In the genomic region with DNA sequence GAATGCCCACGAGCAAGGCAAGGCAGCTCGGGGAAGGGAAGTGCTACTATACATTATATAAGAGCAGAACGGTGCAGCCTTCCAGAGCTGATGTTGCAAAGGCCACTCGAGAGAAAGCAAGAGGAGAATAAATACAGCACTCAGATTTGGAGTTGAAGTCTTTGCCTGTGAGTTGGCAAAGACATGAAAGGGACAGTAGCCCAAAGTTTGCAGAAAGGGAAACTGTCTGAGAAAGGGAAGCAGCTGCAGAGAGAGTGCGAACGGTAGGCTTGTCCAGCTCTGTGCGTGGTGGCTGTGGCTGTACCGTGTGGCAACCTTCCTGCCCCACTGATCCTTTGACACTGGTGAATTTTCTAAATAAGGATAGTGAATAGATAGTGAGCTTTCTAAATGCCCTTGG, we compare ENCODE assay signal across 9 mouse cellular contexts. TPM values are rescaled to one million over a fixed set of nuclear protein-coding genes. Genes with fewer than 3 reads are reported as not detected.
DNase-seq lines count a peak whose midpoint lies in the region; ATAC-seq and TF ChIP-seq lines count a peak whose summit lies in the region.
"Had no signal": no experiment of that assay in that cellular context is flagged by ENCODE, and none has a peak within 500 bp of the region (broad histone marks: within the 10 kb centered on the region; RNA-seq: fewer than 3 reads in every experiment).

No protein-coding gene starts in this region.

- peak overlapping the region; percentile 95 for H3K4me3 ChIP-seq in heart, embryonic 10.5 days
- peak overlapping the region; percentile 93 for H3K4me3 ChIP-seq in intestine, embryonic 14.5 days (ENCODE audit: low read depth, low read length)
- H3K4me3 ChIP-seq in midbrain, embryonic 12.5 days: peak overlapping the region; percentile 89
- no peak overlapping the region for H3K4me3 ChIP-seq in thymus, adult 2 months (ENCODE audit: control insufficient read depth, insufficient read depth, low read length)

- peak overlapping the region; percentile 91 for H3K9ac ChIP-seq in intestine, embryonic 14.5 days (ENCODE audit: low read length)
- peak overlapping the region; percentile 93; the same call in 1 of the 2 replicates for H3K9ac ChIP-seq in midbrain, embryonic 12.5 days (replicated peaks)

- 60% methylated on average over 8 of the region's 8 CpGs for WGBS in heart, embryonic 10.5 days
- 42% methylated on average over 8 of the region's 8 CpGs for WGBS in intestine, embryonic 14.5 days
- 69% methylated on average over 8 of the region's 8 CpGs for WGBS in midbrain, embryonic 12.5 days
- WGBS in thymus, adult 2 months: 4% methylated on average over 8 of the region's 8 CpGs

- H3K27me3 ChIP-seq in heart, embryonic 10.5 days (ENCODE audit: insufficient read depth, poor library complexity, severe bottlenecking): no peaks in the 10 kb centered on the region
- H3K27me3 ChIP-seq in intestine, embryonic 14.5 days (replicated peaks; ENCODE audit: control insufficient read depth, insufficient read depth, low read length): no peaks in the 10 kb centered on the region
- H3K27me3 ChIP-seq in midbrain, embryonic 12.5 days: no peaks in the 10 kb centered on the region
- H3K27me3 ChIP-seq in thymus, adult 2 months (ENCODE audit: control insufficient read depth, insufficient read depth, low read length): no peaks in the 10 kb centered on the region

- no peaks in the 10 kb centered on the region for H3K9me3 ChIP-seq in heart, embryonic 10.5 days
- no peaks in the 10 kb centered on the region for H3K9me3 ChIP-seq in intestine, embryonic 14.5 days (ENCODE audit: control insufficient read depth, low read length)
- no peaks in the 10 kb centered on the region for H3K9me3 ChIP-seq in midbrain, embryonic 12.5 days

- DNase-seq in heart, embryonic 10.5 days (ENCODE audit: low spot score): no peak
- DNase-seq in heart, adult 8-10 months (ENCODE audit: low spot score): no peak
- DNase-seq in intestine, embryonic 14.5 days (ENCODE audit: low spot score): no peak
- DNase-seq in thymus, adult 2 months: no peak
- DNase-seq in thymus, postnatal 36 days: no peak
- no peak for DNase-seq in gastrocnemius, postnatal 10 days
- DNase-seq: layer of hippocampus, postnatal 36 days had no signal

- no peak overlapping the region for H3K27ac ChIP-seq in heart, embryonic 10.5 days
- H3K27ac ChIP-seq in intestine, embryonic 14.5 days (ENCODE audit: low read depth): no peak overlapping the region
- no peak overlapping the region for H3K27ac ChIP-seq in midbrain, embryonic 12.5 days (replicated peaks)
- H3K27ac ChIP-seq in thymus, adult 2 months (ENCODE audit: control insufficient read depth, insufficient read depth, low read length): no peak overlapping the region

- H3K36me3 ChIP-seq in heart, embryonic 10.5 days: no peaks in the 10 kb centered on the region
- no peaks in the 10 kb centered on the region for H3K36me3 ChIP-seq in intestine, embryonic 14.5 days (ENCODE audit: control insufficient read depth, insufficient read depth, low read length)
- no peaks in the 10 kb centered on the region for H3K36me3 ChIP-seq in midbrain, embryonic 12.5 days
- no peaks in the 10 kb centered on the region for H3K36me3 ChIP-seq in thymus, adult 2 months (ENCODE audit: control insufficient read depth, insufficient read depth, low read length)

- H3K4me1 ChIP-seq in heart, embryonic 10.5 days: peaks cover 50% of the 10 kb centered on the region
- H3K4me1 ChIP-seq in intestine, embryonic 14.5 days (replicated peaks; ENCODE audit: control insufficient read depth, insufficient read depth, low read length): peaks cover 21% of the 10 kb centered on the region
- peaks cover 28% of the 10 kb centered on the region for H3K4me1 ChIP-seq in midbrain, embryonic 12.5 days
- peaks cover 11% of the 10 kb centered on the region for H3K4me1 ChIP-seq in thymus, adult 2 months (replicated peaks; ENCODE audit: control insufficient read depth, insufficient read depth, low read length)

- no peak for TF ChIP-seq POLR2A in thymus, adult 2 months (IDR thresholded peaks at IDR 0.05; ENCODE audit: control insufficient read depth, extremely low read depth, insufficient read depth, low read length, poor library complexity)

- ATAC-seq in common myeloid progenitor, adult 5-6 weeks (replicated peaks; ENCODE audit: low read depth, poor library complexity, severe bottlenecking): peak; percentile 62
- ATAC-seq in intestine, embryonic 14.5 days (replicated peaks; ENCODE audit: low FRiP score, low TSS enrichment, low read depth): no peak
- ATAC-seq in midbrain, embryonic 12.5 days (ENCODE audit: low FRiP score, low read depth): no peak

- TF ChIP-seq CTCF in thymus, adult 2 months (IDR thresholded peaks at IDR 0.05; ENCODE audit: borderline replicate concordance, control insufficient read depth, extremely low read depth, insufficient read depth, low read length, poor library complexity): no peak

- peak overlapping the region; percentile 61 for H3K4me2 ChIP-seq in intestine, embryonic 14.5 days (ENCODE audit: low read length)
- peak overlapping the region; percentile 73 for H3K4me2 ChIP-seq in midbrain, embryonic 12.5 days (replicated peaks)

RNA-seq across cellular contexts. Expression of gene Mosmo, which starts 1.6 kb away (rescaled TPM):
- polyA plus RNA-seq in heart, embryonic 10.5 days (2016; fragmentation: Nextera tagmentation; extraction: Ambion mirVana): 11.5 and 12.5 TPM in 2 replicates
- total RNA-seq in heart, adult 8-10 months (2022): 10 to 100 TPM; 24.7 to 37.7 (median 32.3) TPM
- total RNA-seq in common myeloid progenitor, adult 5-6 weeks (2017): 16.9 and 20.2 TPM in 2 replicates
- polyA plus RNA-seq in intestine, embryonic 14.5 days (2014; fragmentation: Nextera tagmentation; extraction: Ambion mirVana): 13.1 and 15.1 TPM in 2 replicates
- 14.7 and 18.3 TPM in 2 replicates for polyA plus RNA-seq in midbrain, embryonic 12.5 days (2016; fragmentation: Nextera tagmentation; extraction: Ambion mirVana)
- polyA plus RNA-seq in thymus, adult 2 months (2012; rRNA removed): 29.8 and 31.0 TPM in 2 replicates
- 10 to 100 TPM; 19.6 to 20.9 TPM for total RNA-seq in gastrocnemius, postnatal 10 days (2021)

RNA-seq across cellular contexts. Expression of gene Pdzd9, which starts 8.9 kb away (rescaled TPM):
- 0.31 and 0.40 TPM in 2 replicates for polyA plus RNA-seq in heart, embryonic 10.5 days (2016; fragmentation: Nextera tagmentation; extraction: Ambion mirVana)
- total RNA-seq in heart, adult 8-10 months (2022): not detected
- 0.09 TPM in 1 of 2 replicates, not detected in the other for total RNA-seq in common myeloid progenitor, adult 5-6 weeks (2017)
- polyA plus RNA-seq in intestine, embryonic 14.5 days (2014; fragmentation: Nextera tagmentation; extraction: Ambion mirVana): 0.37 and 0.44 TPM in 2 replicates
- 0.28 and 0.33 TPM in 2 replicates for polyA plus RNA-seq in midbrain, embryonic 12.5 days (2016; fragmentation: Nextera tagmentation; extraction: Ambion mirVana)
- 0.05 TPM in 1 of 2 replicates, not detected in the other for polyA plus RNA-seq in thymus, adult 2 months (2012; rRNA removed)
- not detected for total RNA-seq in gastrocnemius, postnatal 10 days (2021)
- total RNA-seq: layer of hippocampus, postnatal 36 days had no signal

RNA-seq across cellular contexts. Expression of gene Uqcrc2, which starts 44.0 kb away (rescaled TPM):
- 310 and 390 TPM in 2 replicates for polyA plus RNA-seq in heart, embryonic 10.5 days (2016; fragmentation: Nextera tagmentation; extraction: Ambion mirVana)
- 1,000 to 10,000 TPM; 1,123 to 1,294 (median 1,155) TPM for total RNA-seq in heart, adult 8-10 months (2022)
- total RNA-seq in common myeloid progenitor, adult 5-6 weeks (2017): 142 and 147 TPM in 2 replicates
- polyA plus RNA-seq in intestine, embryonic 14.5 days (2014; fragmentation: Nextera tagmentation; extraction: Ambion mirVana): 235 and 246 TPM in 2 replicates
- polyA plus RNA-seq in midbrain, embryonic 12.5 days (2016; fragmentation: Nextera tagmentation; extraction: Ambion mirVana): 169 and 175 TPM in 2 replicates
- polyA plus RNA-seq in thymus, adult 2 months (2012; rRNA removed): 70.4 and 89.4 TPM in 2 replicates
- total RNA-seq in gastrocnemius, postnatal 10 days (2021): 100 to 1,000 TPM; 400 to 498 TPM
